Mouse (Mus musculus): ENCODE measurements around the gene Rab42. TPM values are rescaled to one million over a fixed set of nuclear protein-coding genes. Genes with fewer than 3 reads are reported as not detected.

Gene Rab42
- total RNA-seq (2014; rRNA removed) (0.71 and 1.8 TPM in 2 replicates), polyA plus RNA-seq (2015; fragmentation: Nextera tagmentation; extraction: Ambion mirVana) (2.3 and 2.5 TPM in 2 replicates)

GRCm38 (mm10) chr4:132302939-132303479 is at the start of gene Rab42:
TSS of gene Rab42 (minus strand) at chr4:132303385.
- 2% methylated on average over 31 of the region's 31 CpGs for WGBS
- TF ChIP-seq CTCF (IDR thresholded peaks at IDR 0.05; ENCODE audit: low read depth) = peak; percentile 16; the same call in 1 of the 2 replicates
- ATAC-seq = peak; percentile 86

GRCm38 (mm10) chr4:132352739-132353138 is 49.6 kb upstream of the Rab42 start:
- peaks cover 9% of the 10 kb centered on the region for H3K36me3 ChIP-seq (ENCODE audit: insufficient read depth)
- no peaks in the 10 kb centered on the region for H3K27me3 ChIP-seq (ENCODE audit: insufficient read depth, low read length)
- peak overlapping the region; percentile 93 for H3K4me2 ChIP-seq (ENCODE audit: low read depth)
- DNase-seq = peak; percentile 11
- H3K9me3 ChIP-seq (ENCODE audit: low read length) = no peaks in the 10 kb centered on the region
- ATAC-seq = no peak
- under 1% methylated on average over 14 of the region's 14 CpGs for WGBS
- TF ChIP-seq CTCF (IDR thresholded peaks at IDR 0.05; ENCODE audit: low read depth) = no peak
- 0 out of 2 replicates have a peak, but pooled peaks cover 11% of the 10 kb centered on the region for H3K4me1 ChIP-seq (ENCODE audit: insufficient read depth)
- peak overlapping the region; percentile 77 for H3K9ac ChIP-seq
- peak overlapping the region; percentile 89; the same call in 1 of the 2 replicates for H3K27ac ChIP-seq (ENCODE audit: low read depth, low read length)
- H3K4me3 ChIP-seq (ENCODE audit: low read depth, low read length) = peak overlapping the region; percentile 72

More at GRCm38 (mm10) chr4:132302939-132303479, at the start of gene Rab42:
- peak; percentile 57 for DNase-seq
- no peak within 1 kb of the TSS for H3K27ac ChIP-seq (ENCODE audit: low read depth, low read length)
- peak within 1 kb of the TSS; percentile 51 for H3K9ac ChIP-seq
- no peaks in the 10 kb centered on the region for H3K27me3 ChIP-seq (ENCODE audit: insufficient read depth, low read length)
- H3K4me1 ChIP-seq (ENCODE audit: insufficient read depth) = no peaks in the 10 kb centered on the region
- peak within 1 kb of the TSS; percentile 39 for H3K4me3 ChIP-seq (ENCODE audit: low read depth, low read length)
- H3K9me3 ChIP-seq (ENCODE audit: low read length) = no peaks in the 10 kb centered on the region
- H3K36me3 ChIP-seq (ENCODE audit: insufficient read depth) = no peaks in the 10 kb centered on the region
- H3K4me2 ChIP-seq (ENCODE audit: low read depth) = peak within 1 kb of the TSS; percentile 54

GRCm38 (mm10) chr4:132351401-132351800 is 48.2 kb upstream of the Rab42 start:
- 0 out of 2 replicates have a peak overlapping the region, but pooled peaks have one; percentile 77 for H3K9ac ChIP-seq
- H3K27me3 ChIP-seq (ENCODE audit: insufficient read depth, low read length) = no peaks in the 10 kb centered on the region
- DNase-seq (no peak), ATAC-seq (no peak)
- TF ChIP-seq CTCF (IDR thresholded peaks at IDR 0.05; ENCODE audit: low read depth) = no peak
- peaks cover 5% of the 10 kb centered on the region; the same call in 1 of the 2 replicates for H3K36me3 ChIP-seq (ENCODE audit: insufficient read depth)
- H3K4me1 ChIP-seq (ENCODE audit: insufficient read depth) = 0 out of 2 replicates have a peak, but pooled peaks cover 11% of the 10 kb centered on the region
- 0 out of 2 replicates have a peak overlapping the region, but pooled peaks have one; percentile 93 for H3K4me2 ChIP-seq (ENCODE audit: low read depth)
- no peak overlapping the region for H3K4me3 ChIP-seq (ENCODE audit: low read depth, low read length)
- no peak overlapping the region for H3K27ac ChIP-seq (ENCODE audit: low read depth, low read length)
- no peaks in the 10 kb centered on the region for H3K9me3 ChIP-seq (ENCODE audit: low read length)
- WGBS = 39% methylated on average over 1 of the region's 1 CpGs

DNA sequence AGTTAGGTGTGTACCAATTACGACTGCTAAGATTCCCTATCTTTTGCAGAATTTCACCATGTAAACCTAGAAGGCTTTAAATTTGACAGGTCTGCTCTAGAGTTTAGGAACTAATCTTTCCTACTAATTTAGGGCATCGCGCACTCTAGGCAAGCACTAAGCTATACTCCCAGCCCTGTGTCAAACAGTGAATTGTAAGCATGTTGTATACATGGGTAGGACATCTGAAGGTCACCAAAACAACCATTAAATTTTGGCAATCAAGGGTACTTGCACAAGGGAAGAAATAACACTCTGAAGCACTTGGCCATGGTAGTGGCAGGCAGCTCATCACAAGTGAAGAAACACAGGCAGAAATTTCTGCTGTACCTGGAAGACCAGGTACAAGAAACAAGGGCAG is 47.7 kb upstream of the Rab42 start:
- ATAC-seq (no peak), DNase-seq (no peak)
- no peaks in the 10 kb centered on the region for H3K9me3 ChIP-seq (ENCODE audit: low read length)
- WGBS = 66% methylated on average over 3 of the region's 3 CpGs
- no peak overlapping the region for H3K9ac ChIP-seq
- no peak overlapping the region for H3K27ac ChIP-seq (ENCODE audit: low read depth, low read length)
- 0 out of 2 replicates have a peak, but pooled peaks cover 11% of the 10 kb centered on the region for H3K4me1 ChIP-seq (ENCODE audit: insufficient read depth)
- no peaks in the 10 kb centered on the region for H3K27me3 ChIP-seq (ENCODE audit: insufficient read depth, low read length)
- H3K4me2 ChIP-seq (ENCODE audit: low read depth) = no peak overlapping the region
- H3K4me3 ChIP-seq (ENCODE audit: low read depth, low read length) = no peak overlapping the region
- TF ChIP-seq CTCF (IDR thresholded peaks at IDR 0.05; ENCODE audit: low read depth) = no peak
- H3K36me3 ChIP-seq (ENCODE audit: insufficient read depth) = peaks cover 5% of the 10 kb centered on the region; the same call in 1 of the 2 replicates

GRCm38 (mm10) chr4:132350123-132350740 is 47.0 kb upstream of the Rab42 start:
- Histone ChIP-seq H3K27ac (ENCODE audit: low read depth, low read length) (no peak overlapping the region), H3K36me3 (ENCODE audit: insufficient read depth) (peaks cover 5% of the 10 kb centered on the region; the same call in 1 of the 2 replicates), H3K4me2 (ENCODE audit: low read depth) (no peak overlapping the region), H3K4me1 (ENCODE audit: insufficient read depth) (0 out of 2 replicates have a peak, but pooled peaks cover 11% of the 10 kb centered on the region), H3K9me3 (ENCODE audit: low read length) (no peaks in the 10 kb centered on the region), H3K4me3 (ENCODE audit: low read depth, low read length) (no peak overlapping the region), H3K27me3 (ENCODE audit: insufficient read depth, low read length) (no peaks in the 10 kb centered on the region), H3K9ac (no peak overlapping the region)
- ATAC-seq (no peak), DNase-seq (no peak)
- no peak for TF ChIP-seq CTCF (IDR thresholded peaks at IDR 0.05; ENCODE audit: low read depth)
- WGBS = 40% methylated on average over 2 of the region's 2 CpGs

GRCm38 (mm10) chr4:132349495-132350122 is 46.4 kb upstream of the Rab42 start:
- no peak overlapping the region for H3K4me2 ChIP-seq (ENCODE audit: low read depth)
- H3K9ac ChIP-seq = no peak overlapping the region
- H3K4me3 ChIP-seq (ENCODE audit: low read depth, low read length) = no peak overlapping the region
- no peak; the same call in 1 of the 2 replicates for TF ChIP-seq CTCF (IDR thresholded peaks at IDR 0.05; ENCODE audit: low read depth)
- no peaks in the 10 kb centered on the region for H3K27me3 ChIP-seq (ENCODE audit: insufficient read depth, low read length)
- H3K36me3 ChIP-seq (ENCODE audit: insufficient read depth) = peaks cover 5% of the 10 kb centered on the region; the same call in 1 of the 2 replicates
- DNase-seq (no peak), ATAC-seq (no peak)
- peaks cover 16% of the 10 kb centered on the region; the same call in 1 of the 2 replicates for H3K4me1 ChIP-seq (ENCODE audit: insufficient read depth)
- 53% methylated on average over 3 of the region's 3 CpGs for WGBS
- no peaks in the 10 kb centered on the region for H3K9me3 ChIP-seq (ENCODE audit: low read length)
- H3K27ac ChIP-seq (ENCODE audit: low read depth, low read length) = no peak overlapping the region
